Mouse (Mus musculus) hindbrain, embryonic 13.5 days (tissue): ENCODE measurements at regions not wholly inside any gene's neighbourhood (a gene's known extent, or its start where the extent isn't known, plus 50 kb on each side); places are given as distances from the start of the nearest gene placed in this dataset.
"Not testable (repeated sequence)": the region's sequence is repeated elsewhere in the genome, so short reads cannot be mapped to it uniquely, and the experiment has no call there.

Source experiments
- ATAC-seq: fragments of 200-750 bp; cut with Nextera tagmentation; 2 replicates; pipeline ENCODE4 v1.8.0; 2017; ENCODE audit warnings: moderate TSS enrichment; ENCODE audit not compliant: low FRiP score
- H3K27ac ChIP-seq: fragments of 300-500 bp; sonication (generic); 2 replicates; pipeline ENCODE4 v1.5.1; 2015; ENCODE audit warnings: inconsistent platforms, mild to moderate bottlenecking, moderate library complexity
- H3K27me3 ChIP-seq: fragments of 300-500 bp; sonication (generic); 2 replicates; pipeline ENCODE4 v1.6.1; 2015; ENCODE audit warnings: mild to moderate bottlenecking, inconsistent platforms
- H3K36me3 ChIP-seq: fragments of 300-500 bp; sonication (generic); 2 replicates; pipeline ENCODE4 v1.6.1; 2015; ENCODE audit warnings: mild to moderate bottlenecking, inconsistent platforms
- H3K4me1 ChIP-seq: fragments of 300-500 bp; sonication (generic); replicated peaks from 2 replicates; pipeline ENCODE4 v1.6.1; 2015; ENCODE audit warnings: inconsistent platforms
- H3K4me2 ChIP-seq: fragments of 300-500 bp; sonication (generic); 2 replicates; pipeline ENCODE4 v1.6.1; 2015; ENCODE audit warnings: inconsistent platforms, mild to moderate bottlenecking, moderate library complexity
- H3K4me3 ChIP-seq: fragments of 300-500 bp; sonication (generic); 2 replicates; pipeline ENCODE4 v1.5.1; 2015; ENCODE audit warnings: mild to moderate bottlenecking, inconsistent platforms
- H3K9ac ChIP-seq: fragments of 300-500 bp; sonication (generic); 2 replicates; pipeline ENCODE4 v1.6.1; 2015; ENCODE audit warnings: mild to moderate bottlenecking, inconsistent platforms
- H3K9me3 ChIP-seq: fragments of 300-500 bp; sonication (generic); 2 replicates; pipeline ENCODE4 v1.6.1; 2016; ENCODE audit warnings: inconsistent platforms
- WGBS: fragments of 180-500 bp; shearing (Covaris S2); methylation state at CpG from one replicate; pipeline ENCODE4 v1.1.7; 2015; 5-methylcytosine and 5-hydroxymethylcytosine counted together

GRCm38 (mm10) chr14:45810101-45810500, 152.2 kb upstream of the Ddhd1 start:
- Histone ChIP-seq H3K4me1 (no peaks in the 10 kb centered on the region), H3K4me2 (no peak overlapping the region), H3K27me3 (no peaks in the 10 kb centered on the region), H3K4me3 (no peak overlapping the region), H3K36me3 (no peaks in the 10 kb centered on the region), H3K27ac (no peak overlapping the region), H3K9ac (no peak overlapping the region), H3K9me3 (no peaks in the 10 kb centered on the region)
- 76% methylated on average over 4 of the region's 4 CpGs for WGBS
- no peak for ATAC-seq

- 83% methylated on average over 3 of the region's 3 CpGs for WGBS
- Histone ChIP-seq H3K27ac (no peak overlapping the region), H3K4me2 (no peak overlapping the region), H3K27me3 (no peaks in the 10 kb centered on the region), H3K4me1 (no peaks in the 10 kb centered on the region), H3K4me3 (no peak overlapping the region), H3K9me3 (no peaks in the 10 kb centered on the region), H3K36me3 (no peaks in the 10 kb centered on the region), H3K9ac (no peak overlapping the region)
- ATAC-seq = no peak
These were observed 152.7 kb upstream of the Ddhd1 start for GRCm38 (mm10) chr14:45810630-45811029.

GRCm38 (mm10) chr14:45815598-45815997, 157.7 kb upstream of the Ddhd1 start:
- no peaks in the 10 kb centered on the region for H3K9me3 ChIP-seq
- no peaks in the 10 kb centered on the region for H3K27me3 ChIP-seq
- no peaks in the 10 kb centered on the region for H3K4me1 ChIP-seq
- ATAC-seq = no peak
- no peak overlapping the region for H3K4me2 ChIP-seq
- H3K36me3 ChIP-seq = no peaks in the 10 kb centered on the region
- 89% methylated on average over 2 of the region's 2 CpGs for WGBS
- H3K4me3 ChIP-seq = no peak overlapping the region
- H3K27ac ChIP-seq = no peak overlapping the region
- H3K9ac ChIP-seq = no peak overlapping the region

- WGBS = 93% methylated on average over 17 of the region's 17 CpGs
- H3K36me3 ChIP-seq, H3K27me3 ChIP-seq, H3K4me1 ChIP-seq, H3K9me3 ChIP-seq, H3K4me2 ChIP-seq, H3K9ac ChIP-seq, H3K27ac ChIP-seq, ATAC-seq, H3K4me3 ChIP-seq: not testable (repeated sequence)
These were observed 158.7 kb upstream of the Ddhd1 start for GRCm38 (mm10) chr14:45816611-45817010.

- no peak overlapping the region for H3K27ac ChIP-seq
- no peak overlapping the region for H3K9ac ChIP-seq
- no peaks in the 10 kb centered on the region for H3K36me3 ChIP-seq
- no peak overlapping the region for H3K4me3 ChIP-seq
- WGBS = 91% methylated on average over 3 of the region's 3 CpGs
- no peaks in the 10 kb centered on the region for H3K27me3 ChIP-seq
- H3K4me2 ChIP-seq = no peak overlapping the region
- H3K9me3 ChIP-seq = no peaks in the 10 kb centered on the region
- H3K4me1 ChIP-seq = no peaks in the 10 kb centered on the region
- ATAC-seq = no peak
These were observed 159.8 kb upstream of the Ddhd1 start for GRCm38 (mm10) chr14:45817756-45818155.

- no peak overlapping the region for H3K4me3 ChIP-seq
- H3K9me3 ChIP-seq = no peaks in the 10 kb centered on the region
- no peaks in the 10 kb centered on the region for H3K36me3 ChIP-seq
- no peaks in the 10 kb centered on the region for H3K4me1 ChIP-seq
- no peak overlapping the region for H3K9ac ChIP-seq
- no peak for ATAC-seq
- WGBS = 81% methylated on average over 2 of the region's 2 CpGs
- no peak overlapping the region for H3K27ac ChIP-seq
- no peak overlapping the region for H3K4me2 ChIP-seq
- no peaks in the 10 kb centered on the region for H3K27me3 ChIP-seq
These were observed 166.7 kb upstream of the Ddhd1 start for GRCm38 (mm10) chr14:45824601-45825000.

GRCm38 (mm10) chr14:45826023-45826422, 168.1 kb upstream of the Ddhd1 start:
- ATAC-seq = no peak
- no peaks in the 10 kb centered on the region for H3K36me3 ChIP-seq
- H3K9ac ChIP-seq = no peak overlapping the region
- H3K27me3 ChIP-seq = no peaks in the 10 kb centered on the region
- WGBS = 83% methylated on average over 3 of the region's 3 CpGs
- no peaks in the 10 kb centered on the region for H3K9me3 ChIP-seq
- no peaks in the 10 kb centered on the region for H3K4me1 ChIP-seq
- H3K4me2 ChIP-seq = no peak overlapping the region
- H3K4me3 ChIP-seq = no peak overlapping the region
- no peak overlapping the region for H3K27ac ChIP-seq

GRCm38 (mm10) chr14:45827096-45827495, 169.2 kb upstream of the Ddhd1 start:
- no peak overlapping the region for H3K9ac ChIP-seq
- WGBS = 85% methylated on average over 1 of the region's 1 CpGs

GRCm38 (mm10) chr14:45830457-45830856, 172.5 kb upstream of the Ddhd1 start:
- no peaks in the 10 kb centered on the region for H3K27me3 ChIP-seq
- no peak overlapping the region for H3K27ac ChIP-seq
- H3K4me1 ChIP-seq = no peaks in the 10 kb centered on the region
- H3K36me3 ChIP-seq = no peaks in the 10 kb centered on the region
- no peak overlapping the region for H3K4me2 ChIP-seq
- H3K4me3 ChIP-seq = no peak overlapping the region
- H3K9me3 ChIP-seq = no peaks in the 10 kb centered on the region
- no peak for ATAC-seq
- WGBS = 91% methylated on average over 5 of the region's 5 CpGs
- H3K9ac ChIP-seq = no peak overlapping the region

More at GRCm38 (mm10) chr14:45827096-45827495, 169.2 kb upstream of the Ddhd1 start:
- Histone ChIP-seq H3K27me3 (no peaks in the 10 kb centered on the region), H3K4me2 (no peak overlapping the region), H3K36me3 (no peaks in the 10 kb centered on the region), H3K9me3 (no peaks in the 10 kb centered on the region), H3K27ac (no peak overlapping the region), H3K4me1 (no peaks in the 10 kb centered on the region), H3K4me3 (no peak overlapping the region)
- ATAC-seq = no peak

GRCm38 (mm10) chr14:45837039-45837438, 179.1 kb upstream of the Ddhd1 start:
- Histone ChIP-seq H3K4me2 (no peak overlapping the region), H3K36me3 (no peaks in the 10 kb centered on the region), H3K4me1 (no peaks in the 10 kb centered on the region), H3K9me3 (no peaks in the 10 kb centered on the region), H3K9ac (no peak overlapping the region), H3K4me3 (no peak overlapping the region), H3K27me3 (no peaks in the 10 kb centered on the region), H3K27ac (no peak overlapping the region)
- ATAC-seq = no peak
- 93% methylated on average over 11 of the region's 11 CpGs for WGBS

GRCm38 (mm10) chr14:45843829-45844228, 185.9 kb upstream of the Ddhd1 start:
- Histone ChIP-seq H3K36me3 (no peaks in the 10 kb centered on the region), H3K27me3 (no peaks in the 10 kb centered on the region), H3K9ac (no peak overlapping the region), H3K27ac (no peak overlapping the region), H3K9me3 (no peaks in the 10 kb centered on the region), H3K4me2 (no peak overlapping the region), H3K4me1 (no peaks in the 10 kb centered on the region), H3K4me3 (no peak overlapping the region)
- ATAC-seq = no peak
- WGBS = 84% methylated on average over 1 of the region's 1 CpGs

GRCm38 (mm10) chr14:45850588-45850987, 192.6 kb upstream of the Ddhd1 start:
- Histone ChIP-seq H3K9ac (no peak overlapping the region), H3K27me3 (no peaks in the 10 kb centered on the region), H3K4me1 (no peaks in the 10 kb centered on the region), H3K27ac (no peak overlapping the region), H3K4me2 (no peak overlapping the region), H3K36me3 (no peaks in the 10 kb centered on the region), H3K9me3 (no peaks in the 10 kb centered on the region), H3K4me3 (no peak overlapping the region)
- no peak for ATAC-seq
- 85% methylated on average over 8 of the region's 8 CpGs for WGBS

GRCm38 (mm10) chr14:45878428-45878827, 220.5 kb upstream of the Ddhd1 start:
- no peaks in the 10 kb centered on the region for H3K36me3 ChIP-seq
- H3K9ac ChIP-seq = no peak overlapping the region
- H3K4me1 ChIP-seq = no peaks in the 10 kb centered on the region
- no peaks in the 10 kb centered on the region for H3K9me3 ChIP-seq
- peak overlapping the region; percentile 32 for H3K4me2 ChIP-seq
- H3K27ac ChIP-seq = no peak overlapping the region
- H3K4me3 ChIP-seq = no peak overlapping the region
- H3K27me3 ChIP-seq = no peaks in the 10 kb centered on the region
- ATAC-seq = peak; percentile 69
- WGBS = 18% methylated on average over 9 of the region's 9 CpGs

GRCm38 (mm10) chr14:45920783-45921182, 262.8 kb upstream of the Ddhd1 start:
- WGBS = 10% methylated on average over 6 of the region's 6 CpGs
- ATAC-seq = no peak
- H3K27ac ChIP-seq = no peak overlapping the region
- no peaks in the 10 kb centered on the region; the same call in 1 of the 2 replicates for H3K4me1 ChIP-seq
- peaks cover 8% of the 10 kb centered on the region; the same call in 1 of the 2 replicates for H3K27me3 ChIP-seq
- H3K4me3 ChIP-seq = no peak overlapping the region
- no peak overlapping the region for H3K9ac ChIP-seq
- no peaks in the 10 kb centered on the region for H3K36me3 ChIP-seq
- no peaks in the 10 kb centered on the region for H3K9me3 ChIP-seq
- H3K4me2 ChIP-seq = no peak overlapping the region
